ENCODE assay signal across 17 mouse cellular contexts in the genomic region with DNA sequence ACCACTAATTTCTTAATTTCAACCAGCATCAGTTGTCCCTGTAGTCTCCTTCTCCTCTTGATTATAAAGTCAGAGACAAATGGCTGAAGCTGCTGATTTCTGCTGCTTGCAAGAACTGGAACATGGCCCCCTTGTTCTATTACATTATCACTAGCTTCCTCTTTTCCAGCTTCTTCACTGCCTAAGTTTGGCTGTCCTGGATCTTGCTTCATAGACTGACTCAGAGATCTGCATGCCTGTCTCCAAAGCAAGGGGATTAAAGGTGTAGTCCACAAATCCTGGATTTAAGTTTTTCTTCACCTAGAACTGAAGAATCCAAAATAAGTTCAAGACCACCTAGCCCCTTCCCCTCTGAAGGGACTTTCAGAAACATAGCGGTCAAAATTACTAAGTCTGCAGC.
"Had no signal": no experiment of that assay in that cellular context is flagged by ENCODE, and none has a peak within 500 bp of the region (broad histone marks: within the 10 kb centered on the region; RNA-seq: fewer than 3 reads in every experiment).

No protein-coding gene starts in this region.

- H3K27me3 ChIP-seq: liver, embryonic 15.5 days; midbrain, embryonic 12.5 days; neural tube, embryonic 12.5 days had no signal

- H3K36me3 ChIP-seq: liver, embryonic 15.5 days; midbrain, embryonic 10.5 days; midbrain, embryonic 12.5 days; neural tube, embryonic 12.5 days had no signal

- DNase-seq: lung, adult 18-20 months; lung, embryonic 14.5 days; lung, postnatal 10 days; lung, postnatal 4 days; midbrain, embryonic 14.5 days; retina, postnatal 1 day; right cerebral cortex, adult 18-20 months; right cerebral cortex, postnatal 25 days; right cerebral cortex, postnatal 4 days; spleen, adult 18-20 months; thymus, adult 18-20 months; thymus, postnatal 14 days; thymus, postnatal 36 days had no signal

- H3K9me3 ChIP-seq: liver, embryonic 15.5 days; midbrain, embryonic 10.5 days; midbrain, embryonic 12.5 days; neural tube, embryonic 12.5 days had no signal

- H3K4me2 ChIP-seq: liver, embryonic 15.5 days; lung, embryonic 14.5 days; midbrain, embryonic 12.5 days; neural tube, embryonic 12.5 days had no signal

- H3K9ac ChIP-seq: liver, embryonic 15.5 days; lung, embryonic 14.5 days; midbrain, embryonic 12.5 days; neural tube, embryonic 12.5 days had no signal

- H3K27ac ChIP-seq: liver, embryonic 15.5 days; midbrain, embryonic 10.5 days; midbrain, embryonic 12.5 days; neural tube, embryonic 12.5 days had no signal

- H3K4me1 ChIP-seq: liver, embryonic 15.5 days; midbrain, embryonic 10.5 days; midbrain, embryonic 12.5 days; neural tube, embryonic 12.5 days had no signal

- H3K4me3 ChIP-seq: liver, embryonic 15.5 days; midbrain, embryonic 10.5 days; midbrain, embryonic 12.5 days; neural tube, embryonic 12.5 days had no signal
